8 mouse cellular contexts compared by ENCODE assay signal in genomic region chr14:19041984-19042760, GRCm38 (mm10).
DNase-seq lines count a peak whose midpoint lies in the region; ATAC-seq and TF ChIP-seq lines count a peak whose summit lies in the region.

No protein-coding gene starts in this region.

- no peaks in the 10 kb centered on the region for H3K27me3 ChIP-seq in hindbrain, postnatal 0 days (ENCODE audit: insufficient read depth, low read length)
- H3K27me3 ChIP-seq in small intestine, adult 2 months (ENCODE audit: control insufficient read depth, insufficient read depth, low read length), result no peaks in the 10 kb centered on the region

- peak; percentile 96 for TF ChIP-seq CTCF in hindbrain, postnatal 0 days (IDR thresholded peaks at IDR 0.05; ENCODE audit: low read depth)
- TF ChIP-seq CTCF in small intestine, adult 2 months (IDR thresholded peaks at IDR 0.05; ENCODE audit: extremely low read depth, insufficient read length, insufficient replicate concordance, low read depth, low read length), result peak; percentile 48; the same call in 1 of the 2 replicates

- peak overlapping the region; percentile 45; the same call in 1 of the 2 replicates for H3K27ac ChIP-seq in hindbrain, postnatal 0 days
- H3K27ac ChIP-seq in small intestine, adult 2 months (ENCODE audit: insufficient read depth, low read depth, low read length), result no peak overlapping the region

- intact Hi-C loops in heart, postnatal 25 days (cut with DNase I), result no loop called here
- intact Hi-C loops in left cerebral cortex, postnatal 25 days (cut with DNase I), result loop anchor here (5.0 kb wide), 1 partner anchor 100 kb away; no protein-coding TSS in a partner anchor

- H3K4me1 ChIP-seq in hindbrain, postnatal 0 days (ENCODE audit: insufficient read depth, low read length), result no peaks in the 10 kb centered on the region
- peaks cover 7% of the 10 kb centered on the region for H3K4me1 ChIP-seq in small intestine, adult 2 months (ENCODE audit: control insufficient read depth, insufficient read depth, insufficient read length, low read length)

- H3K9me3 ChIP-seq in hindbrain, postnatal 0 days (ENCODE audit: low read length), result no peaks in the 10 kb centered on the region

- peak; percentile 82 for DNase-seq in heart, adult 11 months
- no peak for DNase-seq in heart, postnatal 25 days (ENCODE audit: low spot score)
- peak; percentile 28 for DNase-seq in cerebellum, adult 9-10 months
- DNase-seq in frontal cortex, adult 2 months (ENCODE audit: extremely low spot score in 1 of 2, low spot score in 1 of 2), result peak; percentile 7 to 66
- DNase-seq in hindbrain, postnatal 0 days (ENCODE audit: low spot score), result peak; percentile 76
- peak; percentile 62 to 69 for DNase-seq in left cerebral cortex, postnatal 25 days (ENCODE audit: low spot score in 2 of 2)

- H3K4me3 ChIP-seq in hindbrain, postnatal 0 days (ENCODE audit: low read length), result peak overlapping the region; percentile 43
- H3K4me3 ChIP-seq in small intestine, adult 2 months (ENCODE audit: low read depth, low read length), result peak overlapping the region; percentile 44

- WGBS in hindbrain, postnatal 0 days, result 1% methylated on average over 47 of the region's 49 CpGs
- WGBS in small intestine, adult 2 months, result 5% methylated on average over 49 of the region's 49 CpGs

- peak overlapping the region; percentile 71 for H3K4me2 ChIP-seq in hindbrain, postnatal 0 days (ENCODE audit: low read depth, low read length)

- peak; percentile 88 for ATAC-seq in hindbrain, postnatal 0 days
- ATAC-seq in megakaryocyte-erythroid progenitor cell, adult 5-6 weeks (replicated peaks; ENCODE audit: low FRiP score, low TSS enrichment, poor library complexity, severe bottlenecking), result peak; percentile 52; the same call in 1 of the 2 replicates

- TF ChIP-seq POLR2A in small intestine, adult 2 months (IDR thresholded peaks at IDR 0.05; ENCODE audit: low read depth, low read length), result no peak

- H3K9ac ChIP-seq in hindbrain, postnatal 0 days (replicated peaks; ENCODE audit: low read length), result peak overlapping the region; percentile 40; the same call in 1 of the 2 replicates

- H3K36me3 ChIP-seq in hindbrain, postnatal 0 days (ENCODE audit: insufficient read depth, low read length), result no peaks in the 10 kb centered on the region
- H3K36me3 ChIP-seq in small intestine, adult 2 months (ENCODE audit: control insufficient read depth, insufficient read depth, low read length), result no peaks in the 10 kb centered on the region
